Mouse (Mus musculus): ENCODE measurements at regions not wholly inside any gene's neighbourhood (a gene's known extent, or its start where the extent isn't known, plus 50 kb on each side); places are given as distances from the start of the nearest gene placed in this dataset.

GRCm38 (mm10) chr16:78222377-78222776 lies 78.9 kb upstream of the Cxadr start:
- TF ChIP-seq POLR2A (IDR thresholded peaks at IDR 0.05; ENCODE audit: insufficient read depth, low read length), result no peak
- no peak for TF ChIP-seq CTCF (IDR thresholded peaks at IDR 0.05; ENCODE audit: low read depth, low read length)
- TF ChIP-seq EP300 (IDR thresholded peaks at IDR 0.05; ENCODE audit: insufficient read depth, low read depth, low read length), result no peak

All from ES-Bruce4 (cell line).